Comparison of ENCODE assay signal across 8 mouse cellular contexts in genomic region chr16:94370173-94370914, GRCm38 (mm10). TPM values are rescaled to one million over a fixed set of nuclear protein-coding genes. Genes with fewer than 3 reads are reported as not detected.
DNase-seq lines count a peak whose midpoint lies in the region; ATAC-seq lines count a peak whose summit lies in the region.

Gene Ttc3, plus strand, starts transcription at chr16:94370618.

- peak; percentile 97 for DNase-seq in adrenal gland, adult (ENCODE audit: inconsistent age in 2 of 2, low spot score in 1 of 2)
- peak; percentile 96 for DNase-seq in embryo, embryonic 10.5 days (ENCODE audit: low spot score)
- peak; percentile 95 for DNase-seq in gastrocnemius, postnatal 25 days
- DNase-seq in intestine, embryonic 14.5 days (ENCODE audit: low spot score): peak; percentile 93
- DNase-seq in left cerebral cortex, postnatal 14 days (ENCODE audit: low spot score in 2 of 2): peak; percentile 97
- peak; percentile 98 for DNase-seq in mesoderm, embryonic 11.5 days (ENCODE audit: low read depth, low spot score)
- DNase-seq in right cerebral cortex, postnatal 36 days (ENCODE audit: low spot score in 2 of 2): peak; percentile 91 to 93
- DNase-seq in yolk sac, embryonic 10.5 days (ENCODE audit: low spot score): peak; percentile 93

- peak within 1 kb of the TSS; percentile 74 for H3K9ac ChIP-seq in intestine, embryonic 14.5 days (ENCODE audit: low read length)

- no peaks in the 10 kb centered on the region for H3K36me3 ChIP-seq in intestine, embryonic 14.5 days (ENCODE audit: control insufficient read depth, insufficient read depth, low read length)

- ATAC-seq in intestine, embryonic 14.5 days (replicated peaks; ENCODE audit: low FRiP score, low TSS enrichment, low read depth): peak; percentile 84

- intact Hi-C loops in left cerebral cortex, postnatal 14 days (cut with DNase I): loop anchor here (1.0 kb wide), 1 partner anchor 57 kb away; the partner anchor contains the start of gene Hlcs

- peaks cover 24% of the 10 kb centered on the region for H3K4me1 ChIP-seq in intestine, embryonic 14.5 days (replicated peaks; ENCODE audit: control insufficient read depth, insufficient read depth, low read length)

- WGBS in intestine, embryonic 14.5 days: under 1% methylated on average over 78 of the region's 79 CpGs

- H3K27me3 ChIP-seq in intestine, embryonic 14.5 days (replicated peaks; ENCODE audit: control insufficient read depth, insufficient read depth, low read length): no peaks in the 10 kb centered on the region

- H3K4me3 ChIP-seq in intestine, embryonic 14.5 days (ENCODE audit: low read depth, low read length): peak within 1 kb of the TSS; percentile 67

- no peaks in the 10 kb centered on the region for H3K9me3 ChIP-seq in intestine, embryonic 14.5 days (ENCODE audit: control insufficient read depth, low read length)

- peak within 1 kb of the TSS; percentile 97 for H3K27ac ChIP-seq in intestine, embryonic 14.5 days (ENCODE audit: low read depth)

- peak within 1 kb of the TSS; percentile 65 for H3K4me2 ChIP-seq in intestine, embryonic 14.5 days (ENCODE audit: low read length)

RNA-seq across cellular contexts. Expression of gene Ttc3, which starts in this region (rescaled TPM):
- total RNA-seq in gastrocnemius, postnatal 25 days (2021): 10 to 100 TPM; 46.8 to 50.2 TPM
- polyA plus RNA-seq in intestine, embryonic 14.5 days (2014; fragmentation: Nextera tagmentation; extraction: Ambion mirVana): 229 and 266 TPM in 2 replicates
- 100 to 1,000 TPM; 802 to 810 TPM for total RNA-seq in left cerebral cortex, postnatal 14 days (2021)

Comparison
In these comparisons a context has a peak if more than half of its experiments do, and no peak if none do; other contexts are left out.
1. Peak in every context shown above with its lines: DNase-seq, ATAC-seq, H3K4me3 ChIP-seq and H3K27ac ChIP-seq.
2. RNA of gene Ttc3 (total RNA-seq): 802 to 810 TPM in left cerebral cortex, postnatal 14 days; 46.8 to 50.2 TPM in gastrocnemius, postnatal 25 days; every median in the first group is over 10 times any median in the second.